Mouse (Mus musculus): Measurements from ENCODE around the gene Epb41l5. TPM values are rescaled to one million over a fixed set of nuclear protein-coding genes. Genes with fewer than 3 reads are reported as not detected.
A peak's percentile ranks its signal among the peaks of the same experiment; 100 is the strongest.

The Epb41l5 gene
- polyA plus RNA-seq, 1 experiment from 2014 or later: 20.3 TPM

- Histone ChIP-seq H3K4me3 (peak within 1 kb of the TSS; percentile 80), H3K9me3 (no peaks in the 10 kb centered on the region), H3K27me3 (no peaks in the 10 kb centered on the region), H3K36me3 (peaks cover 20% of the 10 kb centered on the region), H3K27ac (replicated peaks) (peak within 1 kb of the TSS; percentile 84), H3K4me1 (peaks cover 27% of the 10 kb centered on the region), H3K4me2 (replicated peaks) (peak within 1 kb of the TSS; percentile 92), H3K9ac (replicated peaks) (peak within 1 kb of the TSS; percentile 86)
- ATAC-seq (replicated peaks): peak; percentile 96
- WGBS: 2% methylated on average over 82 of the region's 82 CpGs
Observed at GRCm38 (mm10) chr1:119525689-119526591, 122.9 kb downstream of the Epb41l5 start, which contains the start of gene Tmem185b. Tmem185b (plus strand) TSS chr1:119526160.

DNA sequence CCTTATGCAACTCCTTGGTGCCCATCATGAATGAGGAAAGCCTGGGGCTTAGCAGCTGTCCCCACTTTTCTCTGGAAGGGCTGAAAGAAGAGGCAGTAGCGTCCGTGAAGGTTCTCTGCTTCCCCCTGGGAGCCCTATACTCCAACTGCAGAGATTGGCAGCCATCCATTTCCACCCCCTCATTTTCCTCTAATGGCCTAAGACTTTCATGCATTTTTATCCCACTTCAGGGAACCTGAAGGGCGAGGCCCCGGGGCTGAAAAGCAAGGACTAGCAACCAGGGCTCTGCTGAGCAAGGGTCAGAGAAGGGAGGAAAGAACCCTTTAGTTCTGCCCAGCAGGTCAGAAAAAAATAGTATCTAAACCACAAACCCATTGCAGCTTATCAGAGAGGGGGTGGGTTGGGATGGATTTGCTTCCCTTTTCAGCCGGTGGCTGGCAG lies 123.8 kb downstream of the Epb41l5 start:
- no peaks in the 10 kb centered on the region for H3K9me3 ChIP-seq
- H3K9ac ChIP-seq (replicated peaks): peak overlapping the region; percentile 86; the same call in 1 of the 2 replicates
- ATAC-seq (replicated peaks): no peak
- H3K4me3 ChIP-seq: peak overlapping the region; percentile 80
- 0 out of 2 replicates have a peak overlapping the region, but pooled peaks have one; percentile 84 for H3K27ac ChIP-seq (replicated peaks)
- peaks cover 20% of the 10 kb centered on the region for H3K36me3 ChIP-seq
- peak overlapping the region; percentile 92 for H3K4me2 ChIP-seq (replicated peaks)
- peaks cover 27% of the 10 kb centered on the region for H3K4me1 ChIP-seq
- 2% methylated on average over 5 of the region's 5 CpGs for WGBS
- H3K27me3 ChIP-seq: no peaks in the 10 kb centered on the region

DNA sequence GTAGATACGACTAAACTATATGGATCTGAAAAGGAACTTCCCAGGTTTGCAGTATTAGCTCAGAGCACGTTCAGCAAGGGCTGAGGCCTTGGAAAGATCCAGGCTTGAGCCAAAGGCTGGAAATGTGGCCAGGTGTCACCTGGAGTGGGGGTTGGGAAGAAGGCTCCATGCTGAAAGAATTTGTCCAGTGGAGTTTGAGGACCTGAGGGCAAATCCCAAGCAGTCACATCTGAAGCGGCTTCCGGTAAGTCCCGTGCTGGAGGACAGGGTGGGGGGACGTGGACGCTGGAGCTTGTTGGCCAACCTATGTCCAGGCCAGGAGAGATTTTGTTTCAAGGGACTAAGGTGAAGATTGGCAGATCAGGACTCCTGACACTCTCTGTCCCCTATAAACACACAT lies 125.0 kb downstream of the Epb41l5 start:
- H3K27ac ChIP-seq (replicated peaks): no peak overlapping the region
- WGBS: 92% methylated on average over 7 of the region's 7 CpGs

GRCm38 (mm10) chr1:119523369-119523768 lies 125.4 kb downstream of the Epb41l5 start:
- WGBS: 85% methylated on average over 7 of the region's 7 CpGs
- no peak overlapping the region for H3K9ac ChIP-seq (replicated peaks)
- no peaks in the 10 kb centered on the region for H3K27me3 ChIP-seq
- H3K4me2 ChIP-seq (replicated peaks): no peak overlapping the region
- H3K27ac ChIP-seq (replicated peaks): no peak overlapping the region
- no peak overlapping the region for H3K4me3 ChIP-seq
- ATAC-seq (replicated peaks): no peak
- peaks cover 11% of the 10 kb centered on the region for H3K36me3 ChIP-seq
- peaks cover 27% of the 10 kb centered on the region for H3K4me1 ChIP-seq
- H3K9me3 ChIP-seq: no peaks in the 10 kb centered on the region

More for the DNA sequence above, 125.0 kb downstream of the Epb41l5 start:
- H3K9ac ChIP-seq (replicated peaks): no peak overlapping the region
- H3K27me3 ChIP-seq: no peaks in the 10 kb centered on the region
- H3K9me3 ChIP-seq: no peaks in the 10 kb centered on the region
- peaks cover 16% of the 10 kb centered on the region for H3K36me3 ChIP-seq
- no peak overlapping the region for H3K4me3 ChIP-seq
- ATAC-seq (replicated peaks): no peak
- peaks cover 27% of the 10 kb centered on the region for H3K4me1 ChIP-seq
- H3K4me2 ChIP-seq (replicated peaks): no peak overlapping the region

GRCm38 (mm10) chr1:119522726-119523125 lies 126.1 kb downstream of the Epb41l5 start:
- peaks cover 8% of the 10 kb centered on the region for H3K36me3 ChIP-seq

GRCm38 (mm10) chr1:119521681-119522080 lies 127.1 kb downstream of the Epb41l5 start:
- Histone ChIP-seq H3K4me2 (replicated peaks) (no peak overlapping the region), H3K36me3 (no peaks in the 10 kb centered on the region; the same call in 1 of the 2 replicates), H3K27me3 (no peaks in the 10 kb centered on the region), H3K4me3 (no peak overlapping the region), H3K9ac (replicated peaks) (no peak overlapping the region), H3K27ac (replicated peaks) (no peak overlapping the region), H3K4me1 (peaks cover 18% of the 10 kb centered on the region), H3K9me3 (no peaks in the 10 kb centered on the region)
- WGBS: 82% methylated on average over 7 of the region's 7 CpGs
- no peak for ATAC-seq (replicated peaks)

More at GRCm38 (mm10) chr1:119522726-119523125, 126.1 kb downstream of the Epb41l5 start:
- H3K4me1 ChIP-seq: peaks cover 27% of the 10 kb centered on the region
- 82% methylated on average over 4 of the region's 4 CpGs for WGBS
- H3K27me3 ChIP-seq: no peaks in the 10 kb centered on the region
- H3K27ac ChIP-seq (replicated peaks): no peak overlapping the region
- ATAC-seq (replicated peaks): no peak
- H3K9me3 ChIP-seq: no peaks in the 10 kb centered on the region
- H3K4me2 ChIP-seq (replicated peaks): no peak overlapping the region
- no peak overlapping the region for H3K4me3 ChIP-seq
- no peak overlapping the region for H3K9ac ChIP-seq (replicated peaks)

DNA sequence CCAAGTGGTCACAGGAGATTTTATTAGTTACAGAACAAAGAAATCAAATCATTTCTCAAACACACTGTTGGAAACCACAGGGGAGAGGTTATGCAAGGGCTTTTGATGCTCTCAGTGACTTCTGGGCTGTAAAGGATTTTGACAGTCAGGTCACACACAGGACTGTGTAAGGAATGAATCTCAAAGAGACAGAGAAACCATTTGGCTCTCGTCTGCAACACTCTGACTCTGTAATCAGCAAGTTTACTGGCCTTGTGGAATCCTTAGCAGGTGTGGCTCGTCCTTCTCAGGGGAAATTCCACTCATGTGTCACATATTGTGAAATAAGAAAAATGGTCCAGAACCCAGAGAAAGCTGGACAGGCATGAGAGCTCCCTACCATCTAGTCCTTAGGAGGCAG lies 127.8 kb downstream of the Epb41l5 start:
- Histone ChIP-seq H3K4me3 (no peak overlapping the region), H3K4me2 (replicated peaks) (no peak overlapping the region), H3K27me3 (no peaks in the 10 kb centered on the region), H3K36me3 (no peaks in the 10 kb centered on the region), H3K4me1 (peaks cover 13% of the 10 kb centered on the region), H3K9me3 (no peaks in the 10 kb centered on the region), H3K9ac (replicated peaks) (no peak overlapping the region), H3K27ac (replicated peaks) (no peak overlapping the region)
- 64% methylated on average over 2 of the region's 2 CpGs for WGBS
- no peak for ATAC-seq (replicated peaks)

- Histone ChIP-seq H3K27me3 (no peaks in the 10 kb centered on the region), H3K4me2 (replicated peaks) (no peak overlapping the region), H3K27ac (replicated peaks) (no peak overlapping the region), H3K9ac (replicated peaks) (no peak overlapping the region), H3K9me3 (no peaks in the 10 kb centered on the region), H3K36me3 (no peaks in the 10 kb centered on the region), H3K4me3 (no peak overlapping the region), H3K4me1 (peaks cover under 1% of the 10 kb centered on the region; the same call in 1 of the 2 replicates)
- WGBS: 78% methylated on average over 6 of the region's 6 CpGs
- ATAC-seq (replicated peaks): no peak
Observed at GRCm38 (mm10) chr1:119519286-119519685, 129.5 kb downstream of the Epb41l5 start.

GRCm38 (mm10) chr1:119518786-119519185 lies 130.0 kb downstream of the Epb41l5 start:
- Histone ChIP-seq H3K9ac (replicated peaks) (no peak overlapping the region), H3K27me3 (no peaks in the 10 kb centered on the region), H3K4me1 (no peaks in the 10 kb centered on the region), H3K9me3 (no peaks in the 10 kb centered on the region), H3K4me2 (replicated peaks) (no peak overlapping the region), H3K27ac (replicated peaks) (no peak overlapping the region), H3K36me3 (no peaks in the 10 kb centered on the region), H3K4me3 (no peak overlapping the region)
- no peak for ATAC-seq (replicated peaks)

DNA sequence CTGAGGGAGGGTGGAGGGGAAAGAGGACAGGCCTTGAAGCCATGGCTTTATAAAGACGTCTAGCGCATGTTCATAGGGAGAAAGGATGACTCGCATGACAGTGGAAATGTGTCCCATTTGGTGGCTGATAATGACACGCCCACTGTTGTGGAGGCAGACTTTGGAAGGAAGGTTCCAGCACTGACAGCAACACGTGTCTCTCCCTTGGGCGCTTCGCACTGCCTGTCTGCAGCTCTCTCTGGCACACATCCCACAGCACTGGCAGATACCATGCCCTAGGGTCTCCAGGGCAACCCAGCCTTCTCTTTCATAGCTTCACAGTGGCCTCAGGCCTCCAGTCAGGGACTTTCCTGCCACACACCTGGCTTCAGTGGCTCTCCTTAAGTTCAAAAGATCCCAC lies 130.7 kb downstream of the Epb41l5 start:
- Histone ChIP-seq H3K4me3 (no peak overlapping the region), H3K36me3 (no peaks in the 10 kb centered on the region), H3K27me3 (no peaks in the 10 kb centered on the region), H3K4me2 (replicated peaks) (no peak overlapping the region), H3K4me1 (no peaks in the 10 kb centered on the region), H3K9ac (replicated peaks) (no peak overlapping the region), H3K27ac (replicated peaks) (no peak overlapping the region), H3K9me3 (no peaks in the 10 kb centered on the region)
- 79% methylated on average over 7 of the region's 7 CpGs for WGBS
- no peak for ATAC-seq (replicated peaks)

GRCm38 (mm10) chr1:119510857-119511256 lies 137.9 kb downstream of the Epb41l5 start:
- Histone ChIP-seq H3K36me3 (no peaks in the 10 kb centered on the region), H3K9me3 (no peaks in the 10 kb centered on the region), H3K27me3 (no peaks in the 10 kb centered on the region), H3K27ac (replicated peaks) (no peak overlapping the region), H3K4me3 (no peak overlapping the region), H3K4me1 (peaks cover 6% of the 10 kb centered on the region; the same call in 1 of the 2 replicates), H3K9ac (replicated peaks) (no peak overlapping the region), H3K4me2 (replicated peaks) (no peak overlapping the region)
- 75% methylated on average over 8 of the region's 8 CpGs for WGBS
- ATAC-seq (replicated peaks): no peak

GRCm38 (mm10) chr1:119510409-119510808 lies 138.4 kb downstream of the Epb41l5 start:
- Histone ChIP-seq H3K27ac (replicated peaks) (no peak overlapping the region), H3K4me2 (replicated peaks) (no peak overlapping the region), H3K36me3 (no peaks in the 10 kb centered on the region), H3K27me3 (no peaks in the 10 kb centered on the region), H3K4me3 (no peak overlapping the region), H3K4me1 (peaks cover 6% of the 10 kb centered on the region; the same call in 1 of the 2 replicates), H3K9me3 (no peaks in the 10 kb centered on the region), H3K9ac (replicated peaks) (no peak overlapping the region)
- no peak for ATAC-seq (replicated peaks)
- WGBS: 80% methylated on average over 9 of the region's 9 CpGs
